8 mouse cellular contexts compared by ENCODE assay signal in genomic region chr12:86823488-86823854, GRCm38 (mm10).
A peak's percentile ranks its signal among the peaks of the same experiment; 100 is the strongest.
DNase-seq lines count a peak whose midpoint lies in the region; ATAC-seq lines count a peak whose summit lies in the region.

No protein-coding gene starts in this region.

- H3K36me3 ChIP-seq in embryonic facial prominence, embryonic 10.5 days (replicated peaks), result no peaks in the 10 kb centered on the region
- no peaks in the 10 kb centered on the region for H3K36me3 ChIP-seq in hindbrain, embryonic 15.5 days
- no peaks in the 10 kb centered on the region for H3K36me3 ChIP-seq in midbrain, embryonic 16.5 days (ENCODE audit: control insufficient read depth, insufficient read depth, low read length)

- no peaks in the 10 kb centered on the region for H3K27me3 ChIP-seq in embryonic facial prominence, embryonic 10.5 days (replicated peaks; ENCODE audit: low read depth, poor library complexity, severe bottlenecking)
- no peaks in the 10 kb centered on the region for H3K27me3 ChIP-seq in hindbrain, embryonic 15.5 days
- no peaks in the 10 kb centered on the region for H3K27me3 ChIP-seq in midbrain, embryonic 16.5 days (ENCODE audit: control insufficient read depth, insufficient read depth, low read depth, low read length)

- peak; percentile 44 for DNase-seq in kidney, postnatal 10 days
- DNase-seq in kidney, adult 11 months, result no peak
- DNase-seq in embryonic facial prominence, embryonic 10.5 days (ENCODE audit: low spot score), result no peak
- no peak for DNase-seq in adrenal gland, postnatal 4 days (ENCODE audit: low spot score in 2 of 2)
- no peak for DNase-seq in embryo, embryonic 11 days
- no peak for DNase-seq in layer of hippocampus, adult 9-11 months

- peak overlapping the region; percentile 47 for H3K4me3 ChIP-seq in embryonic facial prominence, embryonic 10.5 days
- H3K4me3 ChIP-seq in hindbrain, embryonic 15.5 days, result no peak overlapping the region
- H3K4me3 ChIP-seq in midbrain, embryonic 16.5 days (ENCODE audit: low read depth, low read length), result peak overlapping the region; percentile 20; the same call in 1 of the 2 replicates

- no peaks in the 10 kb centered on the region for H3K9me3 ChIP-seq in embryonic facial prominence, embryonic 10.5 days
- no peaks in the 10 kb centered on the region for H3K9me3 ChIP-seq in hindbrain, embryonic 15.5 days
- H3K9me3 ChIP-seq in midbrain, embryonic 16.5 days (replicated peaks; ENCODE audit: control insufficient read depth, low read length, poor library complexity, severe bottlenecking), result no peaks in the 10 kb centered on the region

- peak overlapping the region; percentile 94 for H3K27ac ChIP-seq in embryonic facial prominence, embryonic 10.5 days (replicated peaks)
- peak overlapping the region; percentile 98 for H3K27ac ChIP-seq in hindbrain, embryonic 15.5 days (replicated peaks)
- H3K27ac ChIP-seq in midbrain, embryonic 16.5 days (ENCODE audit: low read length), result peak overlapping the region; percentile 99

- WGBS in embryonic facial prominence, embryonic 10.5 days, result 46% methylated on average over 4 of the region's 4 CpGs
- 16% methylated on average over 3 of the region's 4 CpGs for WGBS in hindbrain, embryonic 15.5 days
- WGBS in midbrain, embryonic 16.5 days, result 4% methylated on average over 4 of the region's 4 CpGs

- H3K4me1 ChIP-seq in embryonic facial prominence, embryonic 10.5 days, result peaks cover 67% of the 10 kb centered on the region
- peaks cover 63% of the 10 kb centered on the region for H3K4me1 ChIP-seq in hindbrain, embryonic 15.5 days (replicated peaks)
- H3K4me1 ChIP-seq in midbrain, embryonic 16.5 days (ENCODE audit: control insufficient read depth, insufficient read depth, low read length), result peaks cover 50% of the 10 kb centered on the region

- H3K9ac ChIP-seq in hindbrain, embryonic 15.5 days, result peak overlapping the region; percentile 29
- peak overlapping the region; percentile 68 for H3K9ac ChIP-seq in midbrain, embryonic 16.5 days (ENCODE audit: low read depth, low read length)

- no peak for ATAC-seq in hindbrain, embryonic 15.5 days (ENCODE audit: low FRiP score, low read depth)
- peak; percentile 15; the same call in 1 of the 2 replicates for ATAC-seq in midbrain, embryonic 16.5 days

- peak overlapping the region; percentile 45 for H3K4me2 ChIP-seq in hindbrain, embryonic 15.5 days
- H3K4me2 ChIP-seq in midbrain, embryonic 16.5 days (ENCODE audit: low read length), result peak overlapping the region; percentile 51
